Mouse (Mus musculus) heart, embryonic 16.5 days (tissue): Measurements from ENCODE around the gene Ttl. TPM values are rescaled to one million over a fixed set of nuclear protein-coding genes. Genes with fewer than 3 reads are reported as not detected.
A peak's percentile ranks its signal among the peaks of the same experiment; 100 is the strongest.

Source experiments
- ATAC-seq: fragments of 200-750 bp; cut with Nextera tagmentation; replicated peaks from 2 replicates; pipeline ENCODE4 v1.8.0; 2017; ENCODE audit warnings: moderate number of reproducible peaks; ENCODE audit not compliant: insufficient read depth, low FRiP score; ENCODE audit errors: extremely low read depth
- H3K27ac ChIP-seq: fragments of 300-500 bp; sonication (generic); 2 replicates; pipeline ENCODE4 v1.5.1; 2014; ENCODE audit warnings: mild to moderate bottlenecking, low read length, control low read depth, moderate library complexity
- H3K27me3 ChIP-seq: fragments of 300-500 bp; sonication (generic); 2 replicates; pipeline ENCODE4 v1.6.1; 2014; ENCODE audit warnings: low read length, mixed read lengths; ENCODE audit not compliant: control insufficient read depth, insufficient read depth
- H3K36me3 ChIP-seq: fragments of 300-500 bp; sonication (generic); 2 replicates; pipeline ENCODE4 v1.6.1; 2014; ENCODE audit not compliant: control insufficient read depth, insufficient read depth
- H3K4me1 ChIP-seq: fragments of 300-500 bp; sonication (generic); 2 replicates; pipeline ENCODE4 v1.6.1; 2014; ENCODE audit warnings: low read length, mixed read lengths; ENCODE audit not compliant: control insufficient read depth, insufficient read depth
- H3K4me2 ChIP-seq: fragments of 300-500 bp; sonication (generic); 2 replicates; pipeline ENCODE4 v1.6.1; 2014; ENCODE audit warnings: low read depth, mild to moderate bottlenecking, control low read depth, low read length
- H3K4me3 ChIP-seq: fragments of 300-500 bp; sonication (generic); 2 replicates; pipeline ENCODE4 v1.5.1; 2014; ENCODE audit warnings: mild to moderate bottlenecking, control low read depth, low read length
- H3K9ac ChIP-seq: fragments of 300-500 bp; sonication (generic); 2 replicates; pipeline ENCODE4 v1.6.1; 2014; ENCODE audit warnings: low read length, control low read depth
- H3K9me3 ChIP-seq: fragments of 300-500 bp; sonication (generic); replicated peaks from 2 replicates; pipeline ENCODE4 v1.6.1; 2016; ENCODE audit warnings: low read length; ENCODE audit not compliant: control insufficient read depth
- WGBS: fragments of 180-500 bp; shearing (Covaris S2); extraction: QIAGEN DNeasy Blood & Tissue Kit; methylation state at CpG from one replicate; pipeline ENCODE4 v1.1.7; 2014; 5-methylcytosine and 5-hydroxymethylcytosine counted together
- polyA plus RNA-seq: library from polyadenylated mRNA; unstranded; fragments of >200 nt; fragmentation: Nextera tagmentation; extraction: Ambion mirVana; gene quantifications from 2 replicates; pipeline ENCODE4 v1.2.1, GENCODE M21; 2015

The Ttl gene
- polyA plus RNA-seq, 1 experiment from 2014 or later = 8.4 TPM

GRCm38 (mm10) chr2:129093926-129094724 is 28.4 kb downstream of the Ttl start:
- H3K4me3 ChIP-seq = no peak overlapping the region
- H3K9me3 ChIP-seq = no peaks in the 10 kb centered on the region
- no peak for ATAC-seq
- H3K27ac ChIP-seq = no peak overlapping the region
- no peaks in the 10 kb centered on the region for H3K4me1 ChIP-seq
- H3K4me2 ChIP-seq = no peak overlapping the region
- no peaks in the 10 kb centered on the region for H3K27me3 ChIP-seq
- no peaks in the 10 kb centered on the region; the same call in none of the 2 replicates for H3K36me3 ChIP-seq
- no peak overlapping the region for H3K9ac ChIP-seq
- WGBS = 85% methylated on average over 18 of the region's 18 CpGs

GRCm38 (mm10) chr2:129100784-129101310 is 35.1 kb downstream of the Ttl start, which contains the start of gene Polr1b:
Gene Polr1b (plus strand): TSS chr2:129100995.
- peak within 1 kb of the TSS; percentile 77 for H3K4me2 ChIP-seq
- peaks cover 17% of the 10 kb centered on the region for H3K36me3 ChIP-seq
- H3K4me1 ChIP-seq = peaks cover 6% of the 10 kb centered on the region
- peak within 1 kb of the TSS; percentile 78 for H3K9ac ChIP-seq
- no peak within 1 kb of the TSS for H3K27ac ChIP-seq
- 0% methylated on average over 35 of the region's 35 CpGs for WGBS
- H3K9me3 ChIP-seq = no peaks in the 10 kb centered on the region
- H3K4me3 ChIP-seq = peak within 1 kb of the TSS; percentile 78
- peak; percentile 100 for ATAC-seq
- no peaks in the 10 kb centered on the region for H3K27me3 ChIP-seq

GRCm38 (mm10) chr2:129112924-129113323 is 47.2 kb downstream of the Ttl start:
- no peak overlapping the region for H3K4me3 ChIP-seq
- H3K36me3 ChIP-seq = peaks cover 63% of the 10 kb centered on the region
- no peak for ATAC-seq
- 81% methylated on average over 5 of the region's 5 CpGs for WGBS
- H3K4me2 ChIP-seq = no peak overlapping the region
- H3K27ac ChIP-seq = no peak overlapping the region
- no peaks in the 10 kb centered on the region for H3K9me3 ChIP-seq
- no peaks in the 10 kb centered on the region for H3K27me3 ChIP-seq
- H3K4me1 ChIP-seq = no peaks in the 10 kb centered on the region
- H3K9ac ChIP-seq = no peak overlapping the region

GRCm38 (mm10) chr2:129115706-129116367 is 50.1 kb downstream of the Ttl start:
- WGBS = 88% methylated on average over 9 of the region's 9 CpGs
- no peak for ATAC-seq
- Histone ChIP-seq H3K4me1 (no peaks in the 10 kb centered on the region), H3K4me3 (no peak overlapping the region), H3K9me3 (no peaks in the 10 kb centered on the region), H3K27me3 (no peaks in the 10 kb centered on the region), H3K27ac (no peak overlapping the region), H3K9ac (no peak overlapping the region), H3K36me3 (peaks cover 71% of the 10 kb centered on the region), H3K4me2 (no peak overlapping the region)

GRCm38 (mm10) chr2:129116368-129116739 is 50.6 kb downstream of the Ttl start:
- no peaks in the 10 kb centered on the region for H3K27me3 ChIP-seq
- no peaks in the 10 kb centered on the region for H3K4me1 ChIP-seq
- no peak for ATAC-seq
- no peak overlapping the region for H3K4me3 ChIP-seq
- H3K4me2 ChIP-seq = no peak overlapping the region
- peaks cover 71% of the 10 kb centered on the region for H3K36me3 ChIP-seq
- H3K9me3 ChIP-seq = no peaks in the 10 kb centered on the region
- no peak overlapping the region for H3K9ac ChIP-seq
- H3K27ac ChIP-seq = no peak overlapping the region
- 93% methylated on average over 1 of the region's 1 CpGs for WGBS

- H3K9ac ChIP-seq = no peak overlapping the region
- H3K4me2 ChIP-seq = no peak overlapping the region
- ATAC-seq = no peak
- no peak overlapping the region for H3K27ac ChIP-seq
- peaks cover 78% of the 10 kb centered on the region for H3K36me3 ChIP-seq
- H3K9me3 ChIP-seq = no peaks in the 10 kb centered on the region
- H3K27me3 ChIP-seq = no peaks in the 10 kb centered on the region
- WGBS = 91% methylated on average over 12 of the region's 12 CpGs
- H3K4me3 ChIP-seq = no peak overlapping the region
- H3K4me1 ChIP-seq = no peaks in the 10 kb centered on the region
Observed at GRCm38 (mm10) chr2:129118061-129118460, 52.3 kb downstream of the Ttl start.

- Histone ChIP-seq H3K4me3 (no peak overlapping the region), H3K9ac (no peak overlapping the region), H3K27ac (no peak overlapping the region), H3K27me3 (no peaks in the 10 kb centered on the region), H3K9me3 (no peaks in the 10 kb centered on the region), H3K4me2 (no peak overlapping the region), H3K4me1 (no peaks in the 10 kb centered on the region), H3K36me3 (peaks cover 76% of the 10 kb centered on the region)
- ATAC-seq = no peak
- 92% methylated on average over 8 of the region's 8 CpGs for WGBS
Observed at GRCm38 (mm10) chr2:129121986-129122385, 56.2 kb downstream of the Ttl start.

- H3K4me2 ChIP-seq = peak within 1 kb of the TSS; percentile 82
- WGBS = under 1% methylated on average over 35 of the region's 35 CpGs
- peak within 1 kb of the TSS; percentile 85 for H3K9ac ChIP-seq
- no peaks in the 10 kb centered on the region for H3K27me3 ChIP-seq
- H3K4me3 ChIP-seq = peak within 1 kb of the TSS; percentile 76
- H3K4me1 ChIP-seq = peaks cover 12% of the 10 kb centered on the region
- H3K9me3 ChIP-seq = peaks cover 8% of the 10 kb centered on the region
- H3K27ac ChIP-seq = peak within 1 kb of the TSS; percentile 93
- H3K36me3 ChIP-seq = peaks cover 43% of the 10 kb centered on the region
- peak; percentile 100 for ATAC-seq
Observed at GRCm38 (mm10) chr2:129129412-129129929, 63.7 kb downstream of the Ttl start, which contains the start of gene Chchd5. Gene Chchd5 (plus strand): TSS chr2:129129700.
